Comparison of ENCODE assay signal across 11 mouse cellular contexts in the genomic region with DNA sequence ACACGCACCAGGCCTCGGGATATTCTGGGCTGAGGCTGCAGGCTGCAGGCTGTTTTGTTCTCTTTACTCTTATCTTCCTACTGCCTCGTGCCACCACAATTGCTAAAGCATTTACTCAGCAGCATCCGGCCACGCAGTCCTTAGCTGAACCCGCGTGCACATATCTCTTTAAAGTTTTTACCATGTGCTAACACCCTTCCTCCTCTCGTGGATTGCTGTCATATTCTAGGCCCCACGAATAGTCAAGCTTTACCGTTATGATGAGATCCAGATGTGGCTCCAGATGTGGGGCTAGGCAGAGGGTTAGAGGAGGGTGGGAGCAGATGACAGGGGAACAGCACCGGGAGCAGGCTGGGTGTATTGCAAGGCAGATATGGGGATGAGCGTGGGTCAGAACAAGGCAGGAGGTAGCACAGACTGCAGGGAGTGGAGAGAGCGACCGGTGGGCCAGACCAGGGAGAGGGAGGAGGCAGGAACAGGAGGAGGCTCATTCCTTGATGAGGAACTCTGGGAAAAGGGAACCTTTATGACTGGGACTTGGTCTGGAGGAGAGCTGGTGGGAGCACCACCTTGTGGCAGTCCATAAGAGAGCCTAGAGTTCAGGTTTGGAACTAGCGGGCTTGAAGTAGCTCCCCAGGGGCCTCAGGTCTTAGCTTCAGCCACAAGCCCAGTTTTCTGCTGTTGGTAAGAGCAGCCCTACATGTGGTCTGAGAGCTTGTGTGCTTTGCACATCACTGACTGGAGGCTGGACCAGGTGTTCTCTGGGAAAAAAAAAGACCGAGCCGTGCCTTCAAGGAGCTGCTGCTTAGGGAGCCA.
A peak's percentile ranks its signal among the peaks of the same experiment; 100 is the strongest.
DNase-seq lines count a peak whose midpoint lies in the region; ATAC-seq and TF ChIP-seq lines count a peak whose summit lies in the region.
"Had no signal": no experiment of that assay in that cellular context is flagged by ENCODE, and none has a peak within 500 bp of the region (broad histone marks: within the 10 kb centered on the region; RNA-seq: fewer than 3 reads in every experiment).

No protein-coding gene starts in this region.

- ATAC-seq in limb, embryonic 13.5 days (ENCODE audit: low FRiP score, low read depth): peak; percentile 79
- ATAC-seq in CD4-positive, CD25-positive, alpha-beta regulatory T cell, adult 4 months: no peak

- H3K4me3 ChIP-seq in MEL (ENCODE audit: control insufficient read depth in 1 of 2, insufficient read depth in 1 of 2, low read depth in 2 of 2, low read length in 2 of 2): peak overlapping the region; percentile 26 to 41
- no peak overlapping the region for H3K4me3 ChIP-seq in limb, embryonic 13.5 days
- H3K4me3 ChIP-seq: hindbrain, embryonic 13.5 days; neural tube, embryonic 12.5 days had no signal

- H3K4me1 ChIP-seq in MEL (ENCODE audit: control insufficient read depth in 1 of 2, insufficient read depth in 2 of 2, low read length in 2 of 2): peaks cover 2 to 8% of the 10 kb centered on the region in 2 experiments; a peak in 3 of 4 replicates
- H3K4me1 ChIP-seq in limb, embryonic 13.5 days: peaks cover 17% of the 10 kb centered on the region
- H3K4me1 ChIP-seq: neural tube, embryonic 12.5 days had no signal

- peak overlapping the region; percentile 10 for H3K9ac ChIP-seq in MEL (ENCODE audit: control insufficient read depth, low read depth, low read length, poor library complexity, severe bottlenecking)
- no peak overlapping the region for H3K9ac ChIP-seq in limb, embryonic 13.5 days
- H3K9ac ChIP-seq: hindbrain, embryonic 13.5 days; liver, embryonic 14.5 days; neural tube, embryonic 12.5 days had no signal

- 19% methylated on average over 17 of the region's 17 CpGs for WGBS in limb, embryonic 13.5 days

- peak overlapping the region; percentile 50 for H3K4me2 ChIP-seq in limb, embryonic 13.5 days (replicated peaks)
- H3K4me2 ChIP-seq: hindbrain, embryonic 13.5 days; neural tube, embryonic 12.5 days had no signal

- TF ChIP-seq EP300 in MEL (IDR thresholded peaks at IDR 0.05; ENCODE audit: low read depth in 1 of 2, low read length in 2 of 2): peak; percentile 40 to 60; a peak in 3 of 4 replicates

- H3K9me3 ChIP-seq in MEL (replicated peaks; ENCODE audit: insufficient read depth, low read length): no peaks in the 10 kb centered on the region
- no peaks in the 10 kb centered on the region for H3K9me3 ChIP-seq in limb, embryonic 13.5 days
- H3K9me3 ChIP-seq: hindbrain, embryonic 13.5 days; neural tube, embryonic 12.5 days had no signal

- TF ChIP-seq CTCF in MEL (IDR thresholded peaks at IDR 0.05 in 2 of 3, conservative IDR thresholded peaks at IDR 0.05 in 1 of 3; ENCODE audit: control insufficient read depth in 1 of 3, insufficient read depth in 1 of 3, low read depth in 2 of 3, low read length in 3 of 3, poor library complexity in 1 of 3, severe bottlenecking in 1 of 3): peak; percentile 19 to 47 (median 36); a peak in 3 of 6 replicates

- H3K36me3 ChIP-seq in MEL (ENCODE audit: control insufficient read depth in 1 of 2, insufficient read depth in 2 of 2, low read length in 2 of 2): no peaks in the 10 kb centered on the region; a peak in 2 of 4 replicates
- H3K36me3 ChIP-seq in limb, embryonic 13.5 days: no peaks in the 10 kb centered on the region
- H3K36me3 ChIP-seq: hindbrain, embryonic 13.5 days; neural tube, embryonic 12.5 days had no signal

- H3K27me3 ChIP-seq in MEL (ENCODE audit: control insufficient read depth in 1 of 2, insufficient read depth in 2 of 2, low read length in 2 of 2): no peaks in the 10 kb centered on the region
- peaks cover 43% of the 10 kb centered on the region for H3K27me3 ChIP-seq in limb, embryonic 13.5 days
- H3K27me3 ChIP-seq: neural tube, embryonic 12.5 days had no signal

- no peak overlapping the region for H3K27ac ChIP-seq in MEL (ENCODE audit: control insufficient read depth, low read depth, low read length)
- H3K27ac ChIP-seq in limb, embryonic 13.5 days: no peak overlapping the region
- H3K27ac ChIP-seq: hindbrain, embryonic 13.5 days; liver, embryonic 14.5 days; neural tube, embryonic 12.5 days had no signal

- DNase-seq in layer of hippocampus, adult 9-11 months: peak; percentile 24
- no peak for DNase-seq in layer of hippocampus, adult 8-10 months (ENCODE audit: low spot score in 2 of 2)
- DNase-seq in MEL (ENCODE audit: low read depth, low spot score): peak; percentile 69
- DNase-seq in embryo, embryonic 10 days (ENCODE audit: low spot score): peak; percentile 41
- DNase-seq in lung, postnatal 10 days: no peak
- DNase-seq: cerebellum, postnatal 36 days had no signal

- TF ChIP-seq POLR2A in MEL (IDR thresholded peaks at IDR 0.05; ENCODE audit: control insufficient read depth in 1 of 2, insufficient read depth in 1 of 2, low read depth in 1 of 2, low read length in 2 of 2, poor library complexity in 1 of 2): no peak

- no peaks in the 10 kb centered on the region for H3K79me2 ChIP-seq in MEL (ENCODE audit: control insufficient read depth, insufficient read depth, low read length, poor library complexity)

- no peak; the same call in 1 of the 2 replicates for TF ChIP-seq RAD21 in MEL (IDR thresholded peaks at IDR 0.05; ENCODE audit: low read depth, low read length)

TF ChIP-seq in MEL, 35 proteins besides CTCF, POLR2A, EP300 and RAD21:
- no peak for TF ChIP-seq MYB (IDR thresholded peaks at IDR 0.05; ENCODE audit: low read depth, low read length)
- peak; percentile 89 for TF ChIP-seq MYC (IDR thresholded peaks at IDR 0.05; ENCODE audit: low read depth, low read length)
- TF ChIP-seq HCFC1 (IDR thresholded peaks at IDR 0.05; ENCODE audit: low read depth, low read length): no peak
- no peak for TF ChIP-seq ZKSCAN1 (IDR thresholded peaks at IDR 0.05; ENCODE audit: low read depth, low read length)
- no peak for TF ChIP-seq UBTF (IDR thresholded peaks at IDR 0.05; ENCODE audit: borderline replicate concordance, insufficient read depth, low read depth, low read length)
- TF ChIP-seq NRF1 (IDR thresholded peaks at IDR 0.05; ENCODE audit: insufficient read depth, low read depth, low read length, poor library complexity, severe bottlenecking): no peak
- TF ChIP-seq ZC3H11A (IDR thresholded peaks at IDR 0.05; ENCODE audit: low read depth, low read length): no peak
- peak; percentile 22; the same call in 1 of the 2 replicates for TF ChIP-seq TAL1 (IDR thresholded peaks at IDR 0.05; ENCODE audit: low read length)
- peak; percentile 30; the same call in 1 of the 2 replicates for TF ChIP-seq SIN3A (IDR thresholded peaks at IDR 0.05; ENCODE audit: low read length)
- TF ChIP-seq ZMIZ1 (IDR thresholded peaks at IDR 0.05; ENCODE audit: low read depth, low read length): no peak
- TF ChIP-seq MAX (IDR thresholded peaks at IDR 0.05; ENCODE audit: low read length): peak; percentile 88
- peak; percentile 41 for TF ChIP-seq SMC3 (IDR thresholded peaks at IDR 0.05; ENCODE audit: low read depth, low read length)
- no peak for TF ChIP-seq KAT2A (conservative IDR thresholded peaks at IDR 0.05; ENCODE audit: low read depth, low read length)
- no peak for TF ChIP-seq MEF2A (IDR thresholded peaks at IDR 0.05; ENCODE audit: extremely low read depth, insufficient replicate concordance, low read depth, low read length, poor library complexity, severe bottlenecking)
- no peak for TF ChIP-seq CHD1 (IDR thresholded peaks at IDR 0.05; ENCODE audit: low read depth, low read length)
- TF ChIP-seq BHLHE40 (IDR thresholded peaks at IDR 0.05; ENCODE audit: borderline replicate concordance, low read depth, low read length): peak; percentile 74
- TF ChIP-seq ETS1 (IDR thresholded peaks at IDR 0.05; ENCODE audit: low read depth, low read length): peak; percentile 35; the same call in 1 of the 2 replicates
- no peak for TF ChIP-seq POLR2AphosphoS2 (IDR thresholded peaks at IDR 0.05; ENCODE audit: low read length)
- peak; percentile 46; the same call in 1 of the 2 replicates for TF ChIP-seq GATA1 (IDR thresholded peaks at IDR 0.05; ENCODE audit: low read depth, low read length)
- no peak for TF ChIP-seq TBP (IDR thresholded peaks at IDR 0.05; ENCODE audit: low read depth, low read length)
- 0 out of 2 replicates have a peak, but pooled peaks have one; percentile 17 for TF ChIP-seq TCF12 (IDR thresholded peaks at IDR 0.05; ENCODE audit: low read depth, low read length)
- TF ChIP-seq USF1 (IDR thresholded peaks at IDR 0.05; ENCODE audit: low read depth, low read length): no peak
- no peak for TF ChIP-seq CHD2 (IDR thresholded peaks at IDR 0.05; ENCODE audit: low read length)
- peak; percentile 84 for TF ChIP-seq MXI1 (IDR thresholded peaks at IDR 0.05; ENCODE audit: low read depth, low read length)
TF ChIP-seq in MEL: peak in this region for 10.

Comparison
In these comparisons a context has a peak if more than half of its experiments do, and no peak if none do; other contexts are left out.
1. DNase-seq: peak in layer of hippocampus, adult 9-11 months (single experiment), MEL (single experiment) and embryo, embryonic 10 days (single experiment); none in layer of hippocampus, adult 8-10 months (0 of 2) and lung, postnatal 10 days (single experiment).